Mouse (Mus musculus): ENCODE results near the gene Smim13. TPM values are rescaled to one million over a fixed set of nuclear protein-coding genes. Genes with fewer than 3 reads are reported as not detected.
A peak's percentile ranks its signal among the peaks of the same experiment; 100 is the strongest.

The Smim13 gene
- polyA plus RNA-seq, 1 experiment from 2014 or later = 30.0 TPM

GRCm38 (mm10) chr13:41295886-41296285, 46.2 kb downstream of the Smim13 start:
- Histone ChIP-seq H3K9me3 (ENCODE audit: control insufficient read depth, low read length) (no peaks in the 10 kb centered on the region), H3K27me3 (ENCODE audit: control insufficient read depth, insufficient read depth, low read length) (no peaks in the 10 kb centered on the region), H3K9ac (replicated peaks; ENCODE audit: low read depth, low read length) (no peak overlapping the region), H3K4me1 (ENCODE audit: control insufficient read depth, insufficient read depth, low read length) (0 out of 2 replicates have a peak, but pooled peaks cover 2% of the 10 kb centered on the region), H3K27ac (ENCODE audit: low read depth, low read length) (no peak overlapping the region), H3K4me2 (ENCODE audit: low read depth, low read length) (no peak overlapping the region), H3K36me3 (ENCODE audit: control insufficient read depth, insufficient read depth, low read length) (no peaks in the 10 kb centered on the region), H3K4me3 (ENCODE audit: low read depth, low read length) (no peak overlapping the region)
- ATAC-seq (ENCODE audit: low read depth) = no peak
- WGBS = 66% methylated on average over 6 of the region's 6 CpGs

- WGBS = 35% methylated on average over 10 of the region's 10 CpGs
- H3K4me3 ChIP-seq (ENCODE audit: low read depth, low read length) = no peak overlapping the region
- no peak overlapping the region for H3K9ac ChIP-seq (replicated peaks; ENCODE audit: low read depth, low read length)
- H3K27ac ChIP-seq (ENCODE audit: low read depth, low read length) = no peak overlapping the region
- H3K36me3 ChIP-seq (ENCODE audit: control insufficient read depth, insufficient read depth, low read length) = no peaks in the 10 kb centered on the region
- no peaks in the 10 kb centered on the region for H3K9me3 ChIP-seq (ENCODE audit: control insufficient read depth, low read length)
- H3K4me2 ChIP-seq (ENCODE audit: low read depth, low read length) = no peak overlapping the region
- H3K27me3 ChIP-seq (ENCODE audit: control insufficient read depth, insufficient read depth, low read length) = no peaks in the 10 kb centered on the region
- peak; percentile 58; the same call in 1 of the 2 replicates for ATAC-seq (ENCODE audit: low read depth)
- 0 out of 2 replicates have a peak, but pooled peaks cover 2% of the 10 kb centered on the region for H3K4me1 ChIP-seq (ENCODE audit: control insufficient read depth, insufficient read depth, low read length)
Observed at GRCm38 (mm10) chr13:41296396-41296795, 46.8 kb downstream of the Smim13 start.

- H3K9ac ChIP-seq (replicated peaks; ENCODE audit: low read depth, low read length) = no peak overlapping the region
- H3K9me3 ChIP-seq (ENCODE audit: control insufficient read depth, low read length) = no peaks in the 10 kb centered on the region
- H3K27me3 ChIP-seq (ENCODE audit: control insufficient read depth, insufficient read depth, low read length) = no peaks in the 10 kb centered on the region
- no peak overlapping the region for H3K4me3 ChIP-seq (ENCODE audit: low read depth, low read length)
- H3K27ac ChIP-seq (ENCODE audit: low read depth, low read length) = no peak overlapping the region
- no peak for ATAC-seq (ENCODE audit: low read depth)
- no peaks in the 10 kb centered on the region for H3K36me3 ChIP-seq (ENCODE audit: control insufficient read depth, insufficient read depth, low read length)
- 0 out of 2 replicates have a peak, but pooled peaks cover 2% of the 10 kb centered on the region for H3K4me1 ChIP-seq (ENCODE audit: control insufficient read depth, insufficient read depth, low read length)
- 23% methylated on average over 2 of the region's 2 CpGs for WGBS
- H3K4me2 ChIP-seq (ENCODE audit: low read depth, low read length) = no peak overlapping the region
Observed at GRCm38 (mm10) chr13:41298533-41298932, 48.9 kb downstream of the Smim13 start.

DNA sequence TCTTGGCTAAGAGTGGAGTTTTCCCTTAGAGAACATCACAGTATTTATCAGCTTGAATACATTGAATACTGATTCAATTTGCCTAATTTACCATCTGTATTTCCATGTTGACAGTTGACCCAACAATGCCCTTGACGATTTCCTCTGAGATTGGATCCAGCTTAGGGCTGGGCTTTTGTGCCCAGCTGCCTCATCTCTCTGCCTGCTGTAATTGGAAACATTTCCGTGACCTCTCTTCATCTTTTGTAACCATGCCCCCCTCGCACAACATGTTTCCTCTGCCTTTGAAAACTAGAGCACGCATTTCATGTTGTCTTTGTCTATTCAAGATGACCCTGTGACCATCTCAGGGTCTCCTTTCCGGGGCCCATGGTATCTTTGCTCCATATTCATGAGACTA, 49.4 kb downstream of the Smim13 start:
- Histone ChIP-seq H3K9me3 (ENCODE audit: control insufficient read depth, low read length) (no peaks in the 10 kb centered on the region), H3K27me3 (ENCODE audit: control insufficient read depth, insufficient read depth, low read length) (no peaks in the 10 kb centered on the region), H3K9ac (replicated peaks; ENCODE audit: low read depth, low read length) (no peak overlapping the region), H3K36me3 (ENCODE audit: control insufficient read depth, insufficient read depth, low read length) (no peaks in the 10 kb centered on the region), H3K4me3 (ENCODE audit: low read depth, low read length) (no peak overlapping the region), H3K27ac (ENCODE audit: low read depth, low read length) (no peak overlapping the region), H3K4me2 (ENCODE audit: low read depth, low read length) (no peak overlapping the region), H3K4me1 (ENCODE audit: control insufficient read depth, insufficient read depth, low read length) (0 out of 2 replicates have a peak, but pooled peaks cover 2% of the 10 kb centered on the region)
- no peak for ATAC-seq (ENCODE audit: low read depth)
- 7% methylated on average over 5 of the region's 5 CpGs for whole genome bisulfite sequencing

DNA sequence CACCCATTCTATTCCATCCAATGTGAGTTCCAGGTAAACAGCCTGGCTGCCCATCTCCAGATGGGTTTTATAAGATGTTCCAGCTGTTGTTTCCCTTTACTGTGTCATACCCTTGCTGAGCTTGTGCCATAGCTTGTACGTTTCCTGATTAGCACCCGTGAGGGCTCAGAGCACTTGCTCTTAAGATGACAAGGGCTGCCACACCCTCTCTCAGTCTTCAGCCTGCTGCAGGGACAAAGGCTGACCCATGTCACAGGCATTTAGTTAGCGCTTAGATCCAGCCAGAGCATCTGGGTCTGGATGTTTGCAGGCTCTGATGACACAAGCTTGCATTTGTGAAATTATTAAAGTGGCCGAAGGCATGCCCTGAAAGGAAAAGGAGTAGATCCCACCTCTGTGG, 50.4 kb downstream of the Smim13 start:
- 49% methylated on average over 4 of the region's 4 CpGs for WGBS
- Histone ChIP-seq H3K27ac (ENCODE audit: low read depth, low read length) (no peak overlapping the region), H3K4me1 (ENCODE audit: control insufficient read depth, insufficient read depth, low read length) (0 out of 2 replicates have a peak, but pooled peaks cover 2% of the 10 kb centered on the region), H3K36me3 (ENCODE audit: control insufficient read depth, insufficient read depth, low read length) (no peaks in the 10 kb centered on the region), H3K9ac (replicated peaks; ENCODE audit: low read depth, low read length) (no peak overlapping the region), H3K9me3 (ENCODE audit: control insufficient read depth, low read length) (no peaks in the 10 kb centered on the region), H3K4me3 (ENCODE audit: low read depth, low read length) (no peak overlapping the region), H3K4me2 (ENCODE audit: low read depth, low read length) (no peak overlapping the region), H3K27me3 (ENCODE audit: control insufficient read depth, insufficient read depth, low read length) (no peaks in the 10 kb centered on the region)
- ATAC-seq (ENCODE audit: low read depth) = no peak

GRCm38 (mm10) chr13:41302716-41303115, 53.1 kb downstream of the Smim13 start:
- no peak overlapping the region for H3K4me3 ChIP-seq (ENCODE audit: low read depth, low read length)
- WGBS = 69% methylated on average over 10 of the region's 10 CpGs
- no peaks in the 10 kb centered on the region for H3K36me3 ChIP-seq (ENCODE audit: control insufficient read depth, insufficient read depth, low read length)
- H3K9me3 ChIP-seq (ENCODE audit: control insufficient read depth, low read length) = no peaks in the 10 kb centered on the region
- H3K9ac ChIP-seq (replicated peaks; ENCODE audit: low read depth, low read length) = no peak overlapping the region
- H3K27ac ChIP-seq (ENCODE audit: low read depth, low read length) = no peak overlapping the region
- 0 out of 2 replicates have a peak, but pooled peaks cover 2% of the 10 kb centered on the region for H3K4me1 ChIP-seq (ENCODE audit: control insufficient read depth, insufficient read depth, low read length)
- H3K4me2 ChIP-seq (ENCODE audit: low read depth, low read length) = no peak overlapping the region
- H3K27me3 ChIP-seq (ENCODE audit: control insufficient read depth, insufficient read depth, low read length) = no peaks in the 10 kb centered on the region
- ATAC-seq (ENCODE audit: low read depth) = no peak

- H3K9me3 ChIP-seq (ENCODE audit: control insufficient read depth, low read length) = no peaks in the 10 kb centered on the region
- H3K9ac ChIP-seq (replicated peaks; ENCODE audit: low read depth, low read length) = no peak overlapping the region
- H3K4me3 ChIP-seq (ENCODE audit: low read depth, low read length) = no peak overlapping the region
- peaks cover 7% of the 10 kb centered on the region; the same call in 1 of the 2 replicates for H3K36me3 ChIP-seq (ENCODE audit: control insufficient read depth, insufficient read depth, low read length)
- no peak; the same call in 1 of the 2 replicates for ATAC-seq (ENCODE audit: low read depth)
- no peak overlapping the region for H3K4me2 ChIP-seq (ENCODE audit: low read depth, low read length)
- no peaks in the 10 kb centered on the region for H3K4me1 ChIP-seq (ENCODE audit: control insufficient read depth, insufficient read depth, low read length)
- H3K27ac ChIP-seq (ENCODE audit: low read depth, low read length) = peak overlapping the region; percentile 44; the same call in 1 of the 2 replicates
- 42% methylated on average over 5 of the region's 5 CpGs for WGBS
- H3K27me3 ChIP-seq (ENCODE audit: control insufficient read depth, insufficient read depth, low read length) = no peaks in the 10 kb centered on the region
Observed at GRCm38 (mm10) chr13:41320749-41321148, 71.1 kb downstream of the Smim13 start.

- ATAC-seq (ENCODE audit: low read depth) = no peak
- H3K9ac ChIP-seq (replicated peaks; ENCODE audit: low read depth, low read length) = no peak overlapping the region
- H3K27ac ChIP-seq (ENCODE audit: low read depth, low read length) = peak overlapping the region; percentile 44; the same call in 1 of the 2 replicates
- no peak overlapping the region for H3K4me3 ChIP-seq (ENCODE audit: low read depth, low read length)
- no peak overlapping the region for H3K4me2 ChIP-seq (ENCODE audit: low read depth, low read length)
- H3K4me1 ChIP-seq (ENCODE audit: control insufficient read depth, insufficient read depth, low read length) = no peaks in the 10 kb centered on the region
- no peaks in the 10 kb centered on the region for H3K27me3 ChIP-seq (ENCODE audit: control insufficient read depth, insufficient read depth, low read length)
- H3K9me3 ChIP-seq (ENCODE audit: control insufficient read depth, low read length) = no peaks in the 10 kb centered on the region
- H3K36me3 ChIP-seq (ENCODE audit: control insufficient read depth, insufficient read depth, low read length) = peaks cover 4% of the 10 kb centered on the region; the same call in 1 of the 2 replicates
- 70% methylated on average over 3 of the region's 3 CpGs for WGBS
Observed at GRCm38 (mm10) chr13:41321433-41321832, 71.8 kb downstream of the Smim13 start.

GRCm38 (mm10) chr13:41324631-41325030, 75.0 kb downstream of the Smim13 start:
- Histone ChIP-seq H3K27ac (ENCODE audit: low read depth, low read length) (no peak overlapping the region), H3K9ac (replicated peaks; ENCODE audit: low read depth, low read length) (no peak overlapping the region), H3K4me1 (ENCODE audit: control insufficient read depth, insufficient read depth, low read length) (no peaks in the 10 kb centered on the region; the same call in 1 of the 2 replicates), H3K36me3 (ENCODE audit: control insufficient read depth, insufficient read depth, low read length) (no peaks in the 10 kb centered on the region), H3K27me3 (ENCODE audit: control insufficient read depth, insufficient read depth, low read length) (no peaks in the 10 kb centered on the region), H3K9me3 (ENCODE audit: control insufficient read depth, low read length) (no peaks in the 10 kb centered on the region), H3K4me2 (ENCODE audit: low read depth, low read length) (no peak overlapping the region), H3K4me3 (ENCODE audit: low read depth, low read length) (no peak overlapping the region)
- 91% methylated on average over 4 of the region's 4 CpGs for WGBS
- ATAC-seq (ENCODE audit: low read depth) = no peak
